Mouse (Mus musculus) spleen, postnatal 36 days (tissue): ENCODE measurements around the gene Ahctf1.

Experiments
- DNase-seq, 2 experiments: peaks; one replicate each; pipeline ENCODE4 v3.0.0; 2022; ENCODE audit warnings: low spot score in 2 of 2, mixed read lengths in 1 of 2

Ahctf1 gene

GRCm38 (mm10) chr1:179803513-179804139, at the start of gene Ahctf1:
TSS of gene Ahctf1 (minus strand) at chr1:179803680.
- DNase-seq, result peak; percentile 94

DNA sequence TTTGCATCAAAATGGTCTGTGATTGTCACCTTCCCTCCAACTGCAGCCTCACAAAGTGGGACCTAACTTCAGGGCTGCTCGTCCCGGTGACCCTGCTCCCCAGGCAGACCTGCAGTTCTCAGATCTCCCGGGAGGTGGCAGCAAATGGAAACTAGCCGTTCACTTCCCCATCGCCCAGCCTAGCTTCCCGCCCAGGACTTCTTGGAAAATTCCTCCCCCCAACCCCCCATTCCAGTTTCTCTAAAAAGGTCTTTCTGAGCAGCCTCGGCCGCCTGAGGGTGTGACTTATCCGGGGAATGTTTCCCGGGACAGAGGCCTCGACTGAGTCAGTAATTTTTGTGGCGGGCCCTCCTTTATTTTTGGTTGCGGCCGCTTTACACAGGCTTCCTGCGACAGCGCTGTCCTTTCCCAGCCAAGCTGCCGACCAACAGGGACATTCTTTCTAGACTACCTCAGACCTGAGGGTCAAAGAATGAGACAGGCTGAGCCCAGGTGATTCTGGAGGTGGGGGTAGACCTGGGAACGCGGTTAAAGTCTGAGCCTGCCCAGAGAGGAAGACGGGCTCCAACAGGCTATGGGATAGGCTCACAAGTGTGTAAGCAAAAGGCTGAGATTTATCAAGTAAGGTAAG, 44.4 kb upstream of the Ahctf1 start:
- peak; percentile 51 to 57 for DNase-seq

- DNase-seq, result no peak
These were observed 43.7 kb upstream of the Ahctf1 start for GRCm38 (mm10) chr1:179847173-179847572.

GRCm38 (mm10) chr1:179845832-179846499, 42.5 kb upstream of the Ahctf1 start:
- DNase-seq, result no peak

GRCm38 (mm10) chr1:179844894-179845293, 41.4 kb upstream of the Ahctf1 start:
- peak; percentile 72 to 81 for DNase-seq

DNA sequence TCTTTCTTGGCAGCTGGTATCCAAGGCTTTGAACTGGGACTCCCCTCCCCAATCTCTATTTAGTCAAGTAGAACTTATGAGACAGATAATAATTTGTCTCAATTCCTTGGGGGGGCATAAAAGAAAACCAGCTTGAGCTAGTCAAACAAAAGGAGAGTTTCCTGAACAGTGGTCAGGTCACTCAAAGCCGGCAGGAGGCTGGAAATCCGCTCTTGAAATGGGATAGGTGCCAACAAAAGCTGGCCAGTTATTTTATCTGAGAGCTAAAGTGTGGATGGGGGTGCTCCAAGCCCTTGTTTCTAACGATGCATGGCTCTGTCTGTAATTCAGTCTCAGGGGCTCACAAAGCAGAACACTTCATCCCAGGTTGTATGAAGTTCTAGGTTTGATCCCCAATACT, 40.5 kb upstream of the Ahctf1 start:
- no peak for DNase-seq

DNA sequence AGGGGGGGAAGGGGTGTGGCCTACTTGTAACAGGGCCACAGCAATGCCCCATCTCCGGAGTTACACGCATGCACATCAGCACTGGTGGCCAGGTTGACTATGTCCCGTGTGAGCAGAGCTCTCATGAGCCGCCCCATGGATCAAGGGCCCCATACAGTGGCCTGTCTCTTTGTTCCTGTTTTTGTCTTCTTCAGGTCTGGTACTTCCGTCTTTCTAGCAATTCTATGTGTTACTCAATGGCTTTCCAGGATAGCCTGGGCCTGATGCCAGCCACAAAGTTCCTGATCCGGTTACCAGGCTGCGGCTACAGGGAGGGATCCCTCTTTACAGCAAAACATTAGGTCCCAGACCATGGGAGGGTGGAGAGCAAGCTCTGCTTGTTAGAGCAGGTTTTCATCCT, 39.1 kb upstream of the Ahctf1 start:
- DNase-seq, result peak in 1 of 2 experiments; percentile 38

- no peak for DNase-seq
These were observed 33.2 kb upstream of the Ahctf1 start for GRCm38 (mm10) chr1:179836426-179837404.

- no peak for DNase-seq
These were observed 32.4 kb upstream of the Ahctf1 start for GRCm38 (mm10) chr1:179835753-179836425.

DNA sequence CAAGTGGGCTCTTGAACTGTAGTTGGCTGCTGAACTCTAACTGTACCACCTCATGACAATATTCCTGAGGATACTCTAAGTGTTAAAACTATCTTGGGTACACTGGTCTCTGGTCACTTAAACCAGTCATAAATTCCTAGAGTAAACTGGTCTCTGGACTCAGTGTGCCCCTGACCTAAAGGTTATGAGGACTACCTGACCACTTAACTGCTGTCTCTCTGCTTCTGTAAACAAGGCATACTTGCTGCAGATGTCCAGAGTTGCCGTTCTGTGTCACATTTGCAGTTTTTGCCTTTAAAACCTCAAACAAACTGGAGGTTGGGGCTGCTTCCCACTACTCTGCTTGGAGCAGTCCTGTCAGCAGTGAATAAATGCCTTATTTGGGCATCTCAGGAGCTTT, 30.1 kb upstream of the Ahctf1 start:
- no peak for DNase-seq

DNA sequence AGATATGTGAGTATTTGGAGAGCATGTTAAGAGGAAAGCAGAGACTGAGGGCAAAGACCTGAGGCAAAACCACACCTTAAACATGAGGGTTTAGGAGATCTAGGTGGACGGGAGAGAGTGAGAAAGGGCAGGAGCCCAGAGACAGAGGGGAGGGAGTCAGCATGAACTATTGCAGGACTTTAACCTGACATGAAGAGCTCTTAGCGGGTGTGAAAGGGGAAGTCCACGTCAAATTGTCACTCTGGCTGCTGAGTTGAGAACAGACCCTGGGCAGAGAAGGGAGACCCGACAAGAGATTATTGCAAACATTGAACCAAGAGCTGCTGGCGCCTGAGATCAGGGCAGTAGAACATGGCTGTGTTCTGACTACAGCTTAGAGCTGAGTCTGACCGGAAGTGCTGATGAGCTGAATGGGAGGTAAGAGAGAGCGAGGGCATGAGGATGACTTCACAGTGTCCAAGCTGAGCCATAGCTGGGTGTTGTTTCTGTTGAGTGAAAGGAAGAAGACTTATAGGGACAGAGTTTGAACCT, 29.3 kb upstream of the Ahctf1 start:
- no peak for DNase-seq

DNA sequence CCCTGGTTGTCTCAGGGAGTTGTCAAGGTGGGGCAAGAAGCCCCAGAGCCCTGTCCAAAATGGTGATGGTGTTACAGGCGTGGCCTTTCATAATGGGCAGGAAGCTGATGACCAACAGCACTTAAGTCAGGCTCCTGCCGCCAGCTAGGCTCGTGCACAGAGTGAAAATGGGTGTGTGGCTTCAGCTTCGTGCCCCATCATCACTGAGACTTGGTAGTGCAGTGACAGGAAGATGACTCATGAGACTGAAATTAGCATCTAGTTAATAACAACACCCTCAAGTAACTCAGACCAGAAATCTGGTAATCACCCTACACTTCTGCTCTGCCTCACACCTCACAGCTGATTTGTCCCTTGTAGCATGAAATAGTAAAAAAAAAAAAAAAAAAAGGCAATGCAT, 25.4 kb upstream of the Ahctf1 start:
- DNase-seq, result no peak

GRCm38 (mm10) chr1:179828051-179828450, 24.6 kb upstream of the Ahctf1 start:
- DNase-seq, result no peak

- DNase-seq, result no peak
These were observed 21.1 kb upstream of the Ahctf1 start for GRCm38 (mm10) chr1:179824549-179824948.

DNA sequence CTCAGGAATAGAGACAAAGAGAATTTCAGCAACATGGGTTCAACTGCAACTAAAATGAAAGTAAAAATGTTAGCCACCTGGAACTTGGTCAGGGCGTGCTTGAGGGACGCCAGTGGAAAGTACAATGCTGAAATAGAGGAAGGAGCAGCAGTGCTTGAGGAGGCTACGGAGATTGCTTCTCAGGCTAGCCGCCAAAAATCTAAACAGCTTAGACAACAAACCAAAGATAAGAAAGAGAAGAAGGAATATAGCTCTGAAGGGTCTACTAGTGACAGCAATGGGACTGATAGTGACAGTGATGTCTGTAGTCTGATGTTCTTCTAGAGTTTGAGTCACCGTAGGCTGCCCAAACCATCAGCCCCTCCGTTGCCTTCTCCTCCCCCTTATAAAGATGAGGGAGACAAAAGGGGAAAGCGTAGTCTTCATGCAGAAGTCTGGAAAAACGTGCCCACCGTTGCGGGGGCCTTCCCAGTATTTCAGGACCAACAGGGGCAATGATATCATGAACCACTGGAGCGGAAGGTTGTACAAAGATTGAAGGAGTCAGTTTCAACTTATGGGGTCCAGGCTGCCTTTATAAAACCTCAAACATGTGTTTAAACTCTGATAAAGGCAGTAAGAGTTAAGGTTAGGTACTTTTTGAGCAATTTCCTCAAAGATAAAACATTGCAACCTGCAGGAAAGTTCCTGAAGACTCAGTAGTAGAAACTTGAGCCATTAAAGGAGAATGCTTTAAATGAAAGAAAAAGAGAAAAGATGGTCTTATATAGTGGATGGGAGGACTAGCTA, 15.2 kb upstream of the Ahctf1 start:
- DNase-seq, result peak in 1 of 2 experiments; percentile 6

DNA sequence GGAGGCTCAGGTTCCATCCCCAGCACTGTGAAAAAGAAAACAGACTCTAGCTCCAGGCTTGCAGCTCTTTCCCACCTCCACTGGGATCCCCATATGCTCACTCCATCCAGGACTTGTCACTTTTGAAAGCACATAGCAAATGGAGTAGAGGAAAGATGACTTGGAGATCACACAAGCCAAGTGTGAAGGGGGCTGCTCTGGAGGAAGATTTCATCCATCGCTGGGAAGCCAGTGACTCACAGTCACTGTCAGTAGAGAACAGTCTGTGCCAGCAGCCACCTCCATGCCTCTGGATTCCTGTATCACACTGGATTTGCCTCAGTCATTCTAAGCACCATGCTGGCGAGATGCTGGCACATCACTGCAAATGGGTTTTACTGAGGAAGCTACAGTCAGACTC, 11.1 kb upstream of the Ahctf1 start:
- no peak for DNase-seq

DNA sequence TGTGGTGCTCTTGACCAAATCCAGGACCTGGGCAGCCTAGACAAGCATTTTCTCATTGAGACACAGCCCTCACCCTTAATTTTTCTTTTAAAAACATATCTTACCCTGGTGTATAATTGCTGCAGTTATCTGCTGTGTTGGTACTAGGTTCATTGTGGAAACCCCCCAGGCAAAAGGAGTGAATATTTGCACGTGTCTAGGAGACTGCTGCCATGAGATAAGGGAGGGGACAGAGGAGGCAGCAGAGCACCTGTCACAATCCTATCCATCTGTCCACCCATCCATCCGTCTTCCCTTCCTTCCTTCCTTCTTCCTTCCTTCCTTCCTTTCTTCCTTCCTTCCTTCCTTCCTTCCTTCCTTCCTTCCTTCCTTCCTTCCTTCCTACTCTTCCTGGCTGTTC, 9.9 kb upstream of the Ahctf1 start:
- no peak for DNase-seq

DNA sequence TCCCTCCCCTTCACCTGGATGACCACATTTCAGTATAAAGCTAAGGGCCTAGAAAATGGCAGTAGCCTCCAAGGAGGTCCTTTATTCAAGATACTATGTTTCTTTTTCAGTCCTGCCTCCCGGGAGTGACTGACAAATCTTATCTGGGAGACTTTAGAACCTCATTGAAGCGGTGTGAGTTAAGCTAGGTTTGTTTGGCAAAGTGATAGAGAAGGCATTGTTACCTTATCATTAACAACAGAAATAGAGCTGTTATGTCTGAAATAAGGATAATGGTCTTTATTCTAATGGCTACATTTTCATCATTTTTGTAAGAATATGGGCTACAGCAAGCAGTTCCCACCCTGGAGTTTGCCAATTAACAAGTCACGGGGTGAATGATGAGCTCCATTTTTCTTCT, 4.8 kb upstream of the Ahctf1 start:
- DNase-seq, result no peak

DNA sequence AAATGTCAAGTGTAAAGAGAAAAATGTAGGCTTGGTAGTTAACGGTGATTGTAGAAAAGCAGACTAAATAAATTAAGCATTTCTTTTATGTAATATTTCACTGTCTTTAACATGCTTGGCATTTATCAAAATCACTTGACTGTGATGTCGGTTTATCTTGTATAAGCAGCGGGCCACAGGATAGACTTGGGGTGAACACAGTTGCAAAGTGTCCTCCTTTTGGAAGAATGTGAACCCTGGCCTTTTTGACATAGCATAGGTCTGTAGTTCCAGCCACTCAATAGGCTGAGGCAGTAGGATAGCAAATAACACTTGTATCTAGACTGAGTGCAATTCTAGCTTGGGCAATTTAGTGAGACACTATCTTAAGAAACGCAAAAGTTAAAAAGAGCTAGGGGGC, 4.0 kb upstream of the Ahctf1 start:
- DNase-seq, result no peak

- DNase-seq, result no peak
These were observed 2.3 kb upstream of the Ahctf1 start for GRCm38 (mm10) chr1:179805751-179806150.
